Mouse (Mus musculus): ENCODE results near the gene Mbd5.

GRCm38 (mm10) chr2:49210408-49210807, 261.1 kb downstream of the Mbd5 start:
- TF ChIP-seq CTCF (IDR thresholded peaks at IDR 0.05; ENCODE audit: low read depth) (no peak), EP300 (IDR thresholded peaks at IDR 0.05; ENCODE audit: low read depth) (no peak)

All from liver, postnatal 0 days (tissue).